Mouse (Mus musculus) hindbrain, embryonic 10.5 days (tissue): ENCODE results near the gene Tshz3. TPM values are rescaled to one million over a fixed set of nuclear protein-coding genes. Genes with fewer than 3 reads are reported as not detected.

Experiments
- DNase-seq: peaks from one replicate; pipeline ENCODE4 v3.0.0-alpha.2; 2017; ENCODE audit warnings: low spot score
- H3K27ac ChIP-seq: fragments of 300-500 bp; sonication (generic); 2 replicates; pipeline ENCODE4 v1.5.1; 2016; ENCODE audit warnings: mild to moderate bottlenecking, moderate library complexity
- H3K27me3 ChIP-seq: fragments of 300-500 bp; sonication (generic); 2 replicates; pipeline ENCODE4 v1.6.1; 2016; ENCODE audit warnings: mild to moderate bottlenecking; ENCODE audit not compliant: poor library complexity, insufficient read depth, severe bottlenecking
- H3K36me3 ChIP-seq: fragments of 300-500 bp; sonication (generic); 2 replicates; pipeline ENCODE4 v1.6.1; 2016; ENCODE audit warnings: mild to moderate bottlenecking, moderate library complexity
- H3K4me1 ChIP-seq: fragments of 300-500 bp; sonication (generic); replicated peaks from 2 replicates; pipeline ENCODE4 v1.6.1; 2016; ENCODE audit warnings: mild to moderate bottlenecking
- H3K4me3 ChIP-seq: fragments of 300-500 bp; sonication (generic); 2 replicates; pipeline ENCODE4 v1.5.1; 2016; ENCODE audit warnings: mild to moderate bottlenecking, moderate library complexity
- H3K9me3 ChIP-seq: fragments of 300-500 bp; sonication (generic); 2 replicates; pipeline ENCODE4 v1.6.1; 2016; ENCODE audit warnings: mild to moderate bottlenecking, moderate library complexity
- WGBS: fragments of 180-500 bp; shearing (Covaris S2); methylation state at CpG from one replicate; pipeline ENCODE4 v1.1.7; 2016; 5-methylcytosine and 5-hydroxymethylcytosine counted together
- polyA plus RNA-seq: library from polyadenylated mRNA; unstranded; fragments of >200 nt; fragmentation: Nextera tagmentation; extraction: Ambion mirVana; gene quantifications from 2 replicates; pipeline ENCODE4 v1.2.1, GENCODE M21; 2016

Tshz3 gene
- polyA plus RNA-seq, 1 experiment from 2014 or later: 9.1 TPM

DNA sequence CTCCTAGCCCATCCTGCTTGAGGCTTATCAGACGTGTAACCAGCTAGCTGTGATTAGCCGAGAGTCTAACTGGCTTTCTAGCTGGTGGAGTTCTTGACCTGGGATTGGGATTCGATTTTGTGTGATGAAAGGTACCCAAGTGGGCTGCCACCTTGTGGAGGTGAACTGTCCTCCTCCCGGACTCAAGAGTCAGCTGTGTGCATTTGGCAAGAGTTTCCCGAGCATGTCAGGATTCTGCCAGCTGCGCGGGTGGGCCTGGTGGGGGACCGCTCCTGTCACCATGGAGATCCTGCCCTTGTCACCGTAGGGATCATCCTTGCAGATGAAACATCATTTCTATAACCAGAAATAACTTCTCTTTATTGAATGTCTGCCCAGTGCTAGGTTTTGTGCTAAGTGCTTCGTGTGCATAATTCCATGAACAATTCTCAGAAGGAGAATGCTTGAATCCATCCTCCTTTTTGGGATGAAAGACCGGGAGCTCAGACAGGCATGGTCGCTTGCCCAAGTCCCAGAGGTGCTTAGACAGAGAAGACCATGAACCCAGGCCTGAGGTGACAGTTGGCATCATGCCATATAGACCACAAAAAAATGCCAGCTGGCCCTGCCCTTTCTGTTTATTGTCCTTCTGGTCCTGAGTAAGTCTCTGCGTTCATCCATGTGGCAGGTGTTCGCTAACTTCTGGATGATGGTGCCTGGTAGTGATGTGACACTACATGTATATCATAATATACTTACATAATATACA is 38.6 kb downstream of the Tshz3 start:
- no peak for DNase-seq
- no peaks in the 10 kb centered on the region for H3K27me3 ChIP-seq
- H3K4me3 ChIP-seq: no peak overlapping the region
- H3K36me3 ChIP-seq: no peaks in the 10 kb centered on the region
- 84% methylated on average over 14 of the region's 14 CpGs for whole genome bisulfite sequencing
- no peaks in the 10 kb centered on the region for H3K9me3 ChIP-seq
- H3K27ac ChIP-seq: no peak overlapping the region
- H3K4me1 ChIP-seq: peaks cover 4% of the 10 kb centered on the region; the same call in 1 of the 2 replicates

DNA sequence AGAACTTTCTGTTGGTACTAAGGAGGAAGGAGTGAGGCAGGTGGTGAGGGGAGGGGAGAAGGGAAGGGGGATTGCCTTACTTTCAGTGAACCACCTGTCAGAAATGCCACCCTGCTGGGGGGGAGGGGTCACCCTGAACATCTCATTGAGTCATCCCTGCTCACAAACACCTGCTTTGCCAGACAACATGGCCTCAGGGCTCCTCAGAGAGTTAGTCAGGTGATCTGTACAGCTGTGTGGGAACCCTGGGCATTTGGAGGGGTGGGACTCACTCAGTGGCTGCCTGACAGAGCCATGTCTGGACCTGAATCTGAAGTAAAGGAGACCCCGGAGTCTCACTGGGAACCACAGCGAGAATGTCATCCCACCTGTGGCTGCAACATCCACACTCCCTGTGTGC is 53.6 kb downstream of the Tshz3 start:
- Histone ChIP-seq H3K27me3 (no peaks in the 10 kb centered on the region), H3K4me1 (peaks cover 10% of the 10 kb centered on the region; the same call in 1 of the 2 replicates), H3K27ac (no peak overlapping the region), H3K36me3 (no peaks in the 10 kb centered on the region; the same call in 1 of the 2 replicates), H3K4me3 (no peak overlapping the region), H3K9me3 (no peaks in the 10 kb centered on the region)
- no peak for DNase-seq
- 93% methylated on average over 2 of the region's 2 CpGs for WGBS

DNA sequence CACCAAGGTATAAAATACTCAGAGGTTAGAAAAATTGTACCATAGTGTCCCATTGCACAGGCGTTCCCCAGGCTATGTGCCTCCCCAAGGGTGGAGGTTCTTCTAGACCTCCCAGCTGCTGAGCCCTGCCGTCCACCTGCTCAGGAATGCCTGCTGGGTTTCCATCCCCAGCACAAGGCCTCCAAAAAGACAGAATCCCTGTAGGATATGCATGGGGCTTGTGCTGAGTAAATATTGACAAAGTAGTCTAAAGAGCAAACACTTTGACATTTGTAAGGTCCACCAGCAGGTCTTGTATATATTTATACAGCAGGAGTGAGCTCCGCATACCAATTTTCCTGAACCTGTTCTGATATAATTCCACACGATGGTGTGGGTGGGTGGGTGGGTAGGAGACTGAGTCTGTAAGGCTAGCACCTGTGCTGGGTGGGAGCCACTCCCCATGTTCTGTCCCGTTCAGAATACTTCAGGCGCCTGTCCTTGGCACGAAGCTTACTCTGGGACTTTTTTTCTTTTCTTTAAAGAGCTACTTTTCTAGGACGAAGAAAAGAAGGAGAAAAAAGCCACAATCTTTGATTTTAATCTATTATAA is 69.7 kb downstream of the Tshz3 start:
- H3K4me1 ChIP-seq: no peaks in the 10 kb centered on the region
- H3K36me3 ChIP-seq: peaks cover 34% of the 10 kb centered on the region
- H3K27me3 ChIP-seq: no peaks in the 10 kb centered on the region
- H3K27ac ChIP-seq: no peak overlapping the region
- no peaks in the 10 kb centered on the region for H3K9me3 ChIP-seq
- WGBS: 79% methylated on average over 8 of the region's 8 CpGs
- DNase-seq: no peak
- H3K4me3 ChIP-seq: no peak overlapping the region

DNA sequence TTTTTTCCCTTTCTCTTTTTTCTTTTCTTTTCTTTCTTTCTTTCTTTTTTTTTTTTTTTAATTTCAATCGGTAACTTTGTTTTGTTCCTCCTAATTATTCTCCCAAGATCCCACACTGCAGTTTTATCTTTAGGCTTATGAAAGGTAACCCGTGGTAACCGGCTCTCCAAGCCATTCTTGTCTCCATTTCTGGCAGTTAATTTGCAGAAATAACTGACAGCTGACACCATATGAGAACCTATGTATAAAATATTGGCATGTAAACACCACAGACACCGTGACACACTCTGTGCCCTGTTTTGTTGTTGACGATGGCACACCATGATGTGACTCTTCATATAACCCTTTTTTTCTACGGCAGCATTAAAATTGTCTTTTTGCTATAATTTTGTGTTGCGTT is 75.2 kb downstream of the Tshz3 start:
- no peak overlapping the region for H3K4me3 ChIP-seq
- 0 out of 2 replicates have a peak, but pooled peaks cover 5% of the 10 kb centered on the region for H3K4me1 ChIP-seq
- H3K9me3 ChIP-seq: no peaks in the 10 kb centered on the region
- H3K27me3 ChIP-seq: no peaks in the 10 kb centered on the region
- H3K36me3 ChIP-seq: peaks cover 34% of the 10 kb centered on the region
- WGBS: 76% methylated on average over 7 of the region's 7 CpGs
- DNase-seq: no peak
- no peak overlapping the region for H3K27ac ChIP-seq

DNA sequence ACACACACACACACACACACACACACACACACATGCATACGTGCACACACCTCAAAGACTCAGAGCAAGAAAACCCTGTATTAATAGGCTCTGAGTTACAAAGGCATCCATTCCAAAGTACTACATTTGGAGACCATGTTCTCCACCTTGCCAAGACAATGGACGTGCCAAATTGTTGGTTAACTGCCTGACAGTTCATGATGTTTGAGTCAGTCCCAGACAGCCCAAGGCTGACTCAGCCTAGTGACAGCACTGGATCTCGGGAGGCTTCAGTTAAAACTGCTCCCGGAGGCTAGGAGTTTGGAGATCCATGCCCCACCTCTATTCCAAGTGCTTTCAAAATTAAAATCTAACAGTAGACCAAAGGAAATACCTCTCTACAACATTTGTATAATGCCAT is 79.0 kb downstream of the Tshz3 start:
- no peak for DNase-seq
- no peak overlapping the region for H3K4me3 ChIP-seq
- H3K27ac ChIP-seq: no peak overlapping the region
- H3K9me3 ChIP-seq: no peaks in the 10 kb centered on the region
- H3K36me3 ChIP-seq: no peaks in the 10 kb centered on the region
- no peaks in the 10 kb centered on the region for H3K27me3 ChIP-seq
- WGBS: 87% methylated on average over 4 of the region's 4 CpGs
- H3K4me1 ChIP-seq: 0 out of 2 replicates have a peak, but pooled peaks cover 5% of the 10 kb centered on the region

DNA sequence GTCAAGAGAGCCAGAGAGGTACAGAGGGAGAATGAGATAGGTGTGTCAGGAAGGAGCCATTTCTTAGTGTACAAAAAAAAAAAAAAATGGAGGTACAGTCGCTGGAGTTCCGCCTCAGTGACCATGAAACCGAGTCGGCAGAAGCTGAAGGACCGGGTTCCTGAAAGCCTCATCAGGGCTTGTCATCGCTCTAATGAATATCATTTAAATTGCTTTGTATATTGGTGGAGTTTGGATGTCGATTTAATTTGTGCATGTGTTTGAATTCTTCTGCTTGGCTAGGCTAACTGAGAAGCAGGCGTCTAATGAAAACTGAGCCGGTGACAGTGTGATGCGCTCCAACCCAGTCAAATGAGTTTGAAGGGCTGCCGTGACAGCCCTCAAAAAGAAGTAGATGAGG is 80.5 kb downstream of the Tshz3 start:
- H3K27me3 ChIP-seq: no peaks in the 10 kb centered on the region
- no peak overlapping the region for H3K4me3 ChIP-seq
- no peak for DNase-seq
- WGBS: 91% methylated on average over 11 of the region's 11 CpGs
- H3K4me1 ChIP-seq: 0 out of 2 replicates have a peak, but pooled peaks cover 4% of the 10 kb centered on the region
- H3K9me3 ChIP-seq: no peaks in the 10 kb centered on the region
- H3K27ac ChIP-seq: no peak overlapping the region
- H3K36me3 ChIP-seq: no peaks in the 10 kb centered on the region

DNA sequence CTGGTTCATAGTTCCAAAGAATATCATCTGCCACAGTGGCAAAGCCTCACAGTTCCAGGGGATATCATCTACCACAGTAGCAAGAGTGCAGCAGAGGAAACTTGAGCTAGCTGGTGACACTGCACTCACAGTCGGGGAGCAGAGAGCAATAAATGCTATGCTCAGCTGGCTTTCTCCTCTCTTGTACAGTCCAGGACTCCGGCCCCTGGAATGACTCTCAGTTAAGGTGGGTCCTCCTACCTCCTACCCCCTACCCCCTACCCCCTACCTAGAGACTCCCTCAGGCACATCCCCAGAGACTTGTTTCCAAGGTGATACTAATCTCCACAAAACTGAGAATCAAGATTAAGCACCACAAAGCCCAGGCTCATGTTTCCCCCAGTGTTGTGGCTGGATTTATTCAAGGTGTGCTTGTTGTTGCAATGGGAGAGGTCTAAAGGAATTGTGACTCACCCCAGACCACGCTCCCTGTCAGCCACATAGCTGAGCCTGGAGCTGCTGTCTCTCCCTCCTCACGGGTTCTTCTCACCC is 86.4 kb downstream of the Tshz3 start:
- H3K4me1 ChIP-seq: 0 out of 2 replicates have a peak, but pooled peaks cover 3% of the 10 kb centered on the region
- no peak for DNase-seq
- H3K27me3 ChIP-seq: no peaks in the 10 kb centered on the region
- no peaks in the 10 kb centered on the region for H3K36me3 ChIP-seq
- no peaks in the 10 kb centered on the region for H3K9me3 ChIP-seq
- 65% methylated on average over 4 of the region's 4 CpGs for WGBS
- no peak overlapping the region for H3K27ac ChIP-seq
- H3K4me3 ChIP-seq: no peak overlapping the region

DNA sequence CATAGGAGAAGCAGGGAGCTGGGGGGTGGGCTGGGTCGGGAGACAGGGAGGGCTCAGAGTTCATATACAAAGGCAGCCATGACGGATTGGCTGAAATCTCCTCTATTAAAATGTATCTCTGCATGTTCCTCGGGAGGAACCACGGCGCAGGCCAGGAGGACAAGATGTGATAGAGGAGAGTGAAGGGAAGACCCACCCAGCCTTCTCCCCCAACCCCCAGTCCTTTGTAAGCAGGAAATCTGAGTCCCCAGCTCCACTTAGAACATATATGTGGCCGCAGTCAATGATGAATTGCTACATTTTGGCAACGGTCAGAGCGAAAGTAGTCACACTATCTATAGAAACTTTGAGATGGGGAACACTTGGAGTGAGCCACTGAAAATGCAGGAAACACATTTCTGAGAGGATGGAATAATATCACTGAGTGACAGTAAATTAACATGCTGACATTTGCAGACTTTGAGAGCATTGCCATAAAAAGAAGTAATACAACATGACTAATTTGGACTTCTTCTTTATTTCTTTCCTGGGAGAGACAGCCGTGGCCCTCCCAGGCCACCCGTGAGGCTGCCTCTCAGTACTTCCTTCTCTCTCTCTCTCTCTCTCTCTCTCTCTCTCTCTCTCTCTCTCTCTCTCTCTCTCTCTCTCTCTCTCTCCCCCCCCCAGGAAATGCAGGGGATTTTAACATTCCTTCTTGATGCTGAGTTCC is 88.9 kb downstream of the Tshz3 start:
- 81% methylated on average over 10 of the region's 10 CpGs for WGBS
- Histone ChIP-seq H3K36me3 (no peaks in the 10 kb centered on the region), H3K27me3 (no peaks in the 10 kb centered on the region), H3K4me1 (peaks cover 16% of the 10 kb centered on the region), H3K27ac (no peak overlapping the region), H3K9me3 (no peaks in the 10 kb centered on the region), H3K4me3 (no peak overlapping the region)
- DNase-seq: no peak

DNA sequence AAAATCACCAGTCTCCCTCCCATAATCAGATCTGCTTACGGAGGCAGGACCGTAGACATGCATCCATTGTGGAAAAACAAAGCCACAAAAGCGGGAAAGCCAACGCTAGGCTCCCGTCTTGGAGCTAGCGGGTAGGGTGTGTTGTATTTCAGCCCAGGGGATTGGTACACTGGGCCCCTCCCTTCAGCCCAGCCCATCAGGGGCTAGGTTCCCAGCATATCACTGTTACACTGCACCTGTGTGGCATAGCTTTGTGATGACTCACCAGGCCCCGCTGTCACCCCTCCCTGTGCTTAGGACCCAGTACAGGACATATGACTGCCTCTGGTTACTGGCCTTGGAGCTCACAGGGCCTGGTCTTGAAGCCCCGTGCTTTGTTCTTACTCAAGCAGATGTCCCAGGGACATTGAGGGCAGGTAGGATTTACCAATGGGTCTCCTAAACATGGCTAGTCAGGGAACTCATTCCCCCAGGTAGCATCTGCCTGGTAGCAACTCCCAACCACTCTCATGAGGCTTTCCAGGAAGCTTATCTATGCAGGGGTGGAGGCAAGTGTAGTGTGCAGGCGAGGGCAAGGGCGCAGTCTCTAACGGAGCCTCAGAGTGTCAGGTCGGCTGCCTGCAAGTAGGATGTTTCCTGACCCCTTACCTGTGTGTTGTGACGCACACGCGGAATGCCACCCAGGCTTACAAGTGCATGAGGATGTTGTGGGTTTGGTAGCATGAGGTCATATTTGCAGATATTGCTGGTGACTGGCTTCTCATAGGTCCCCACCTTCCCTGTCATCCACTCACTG is 98.7 kb downstream of the Tshz3 start:
- Histone ChIP-seq H3K4me1 (peaks cover 7% of the 10 kb centered on the region; the same call in 1 of the 2 replicates), H3K27me3 (no peaks in the 10 kb centered on the region), H3K4me3 (no peak overlapping the region), H3K27ac (no peak overlapping the region), H3K9me3 (no peaks in the 10 kb centered on the region), H3K36me3 (no peaks in the 10 kb centered on the region)
- 85% methylated on average over 15 of the region's 15 CpGs for WGBS
- no peak for DNase-seq
